Mouse (Mus musculus): ENCODE results near the gene Samd14. TPM values are rescaled to one million over a fixed set of nuclear protein-coding genes. Genes with fewer than 3 reads are reported as not detected.
A peak's percentile ranks its signal among the peaks of the same experiment; 100 is the strongest.

Gene Samd14
- polyA plus RNA-seq, 1 experiment, result 10.1 TPM

- TF ChIP-seq POLR2A (IDR thresholded peaks at IDR 0.05; ENCODE audit: control insufficient read depth, extremely low read depth, insufficient read depth, low read length, poor library complexity), result no peak
- TF ChIP-seq CTCF (IDR thresholded peaks at IDR 0.05; ENCODE audit: borderline replicate concordance, control insufficient read depth, extremely low read depth, insufficient read depth, low read length, poor library complexity), result no peak
- H3K27me3 ChIP-seq (ENCODE audit: control insufficient read depth, insufficient read depth, low read length), result peaks cover 15% of the 10 kb centered on the region; the same call in 1 of the 2 replicates
- no peaks in the 10 kb centered on the region for H3K36me3 ChIP-seq (ENCODE audit: control insufficient read depth, insufficient read depth, low read length)
- no peak overlapping the region for H3K27ac ChIP-seq (ENCODE audit: control insufficient read depth, insufficient read depth, low read length)
- H3K4me1 ChIP-seq (replicated peaks; ENCODE audit: control insufficient read depth, insufficient read depth, low read length), result peaks cover 12% of the 10 kb centered on the region
- no peak overlapping the region for H3K4me3 ChIP-seq (ENCODE audit: control insufficient read depth, insufficient read depth, low read length)
- WGBS, result 88% methylated on average over 4 of the region's 4 CpGs
- DNase-seq, result no peak
Measured at GRCm38 (mm10) chr11:95074694-95075093, 65.0 kb downstream of the Samd14 start.

DNA sequence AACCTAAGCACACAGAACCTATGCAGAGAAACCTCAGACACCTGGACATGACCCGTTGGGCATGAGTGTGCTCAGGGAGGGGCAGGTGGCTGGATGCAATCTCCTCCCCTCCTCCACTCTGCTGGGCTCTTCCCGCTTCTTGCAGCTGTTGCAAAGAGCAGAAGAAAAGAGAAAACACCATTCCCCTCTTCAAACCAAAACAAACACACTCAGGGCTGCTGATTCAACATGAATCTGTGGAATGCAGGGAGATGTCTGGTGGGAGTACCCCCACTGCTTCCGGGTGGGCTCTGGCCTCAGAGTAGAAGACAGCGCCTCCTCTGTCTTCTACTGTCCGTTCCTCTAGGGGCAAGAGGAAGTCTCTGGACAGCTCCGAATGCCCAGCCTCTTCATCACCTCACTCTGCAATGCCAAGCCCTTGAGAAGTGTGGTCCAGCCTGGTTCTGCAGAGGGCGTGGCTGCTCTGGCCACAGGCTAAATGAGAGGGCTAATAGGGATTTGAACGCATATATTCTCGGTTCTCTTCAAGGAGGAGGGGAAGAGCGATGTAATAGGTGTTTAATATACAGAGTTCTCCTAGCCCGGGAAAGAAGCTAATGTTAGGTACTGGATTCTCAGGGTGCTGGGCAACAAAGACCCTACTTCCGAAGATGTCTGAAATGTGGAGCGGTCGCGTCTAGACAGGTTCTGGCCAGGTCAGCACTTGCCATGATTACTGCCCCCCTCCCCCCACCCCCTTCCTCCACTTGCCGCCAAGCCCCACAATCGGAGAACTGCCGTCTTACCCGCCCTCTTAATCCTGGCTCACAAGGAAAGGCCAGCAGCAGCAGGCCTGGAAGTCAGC lies 65.7 kb downstream of the Samd14 start:
- Histone ChIP-seq H3K36me3 (ENCODE audit: control insufficient read depth, insufficient read depth, low read length) (no peaks in the 10 kb centered on the region), H3K4me1 (replicated peaks; ENCODE audit: control insufficient read depth, insufficient read depth, low read length) (peaks cover 12% of the 10 kb centered on the region), H3K27me3 (ENCODE audit: control insufficient read depth, insufficient read depth, low read length) (peaks cover 15% of the 10 kb centered on the region; the same call in 1 of the 2 replicates), H3K4me3 (ENCODE audit: control insufficient read depth, insufficient read depth, low read length) (peak overlapping the region; percentile 43), H3K27ac (ENCODE audit: control insufficient read depth, insufficient read depth, low read length) (no peak overlapping the region)
- WGBS, result 16% methylated on average over 19 of the region's 19 CpGs
- no peak for DNase-seq
- TF ChIP-seq POLR2A (IDR thresholded peaks at IDR 0.05; ENCODE audit: control insufficient read depth, extremely low read depth, insufficient read depth, low read length, poor library complexity) (no peak), CTCF (IDR thresholded peaks at IDR 0.05; ENCODE audit: borderline replicate concordance, control insufficient read depth, extremely low read depth, insufficient read depth, low read length, poor library complexity) (no peak)

Other genes with a start within 250 kb of the Samd14 start
- 0.32 and 0.42 TPM in 2 replicates for gene Tmem92, start 227.2 kb upstream of the Samd14 start, polyA plus RNA-seq (2012; rRNA removed)
- gene Col1a1, start 73.7 kb upstream of the Samd14 start, polyA plus RNA-seq (2012; rRNA removed), result 11.9 and 18.7 TPM in 2 replicates
- gene Hils1, start 42.3 kb upstream of the Samd14 start, polyA plus RNA-seq (2012; rRNA removed), result 0.12 TPM in 1 of 2 replicates, not detected in the other
- 6.3 and 59.1 TPM in 2 replicates for gene Sgca, start 33.6 kb upstream of the Samd14 start, polyA plus RNA-seq (2012; rRNA removed)
- 112 and 127 TPM in 2 replicates for gene Ppp1r9b, start 18.8 kb upstream of the Samd14 start, polyA plus RNA-seq (2012; rRNA removed)
- 47.7 and 55.0 TPM in 2 replicates for gene Pdk2, start 31.5 kb downstream of the Samd14 start, polyA plus RNA-seq (2012; rRNA removed)
- 17.0 and 17.1 TPM in 2 replicates for gene Itga3, start 66.9 kb downstream of the Samd14 start, polyA plus RNA-seq (2012; rRNA removed)
- 0.91 and 1.0 TPM in 2 replicates for gene Dlx3, start 110.2 kb downstream of the Samd14 start, polyA plus RNA-seq (2012; rRNA removed)
- 0.23 and 0.34 TPM in 2 replicates for gene Dlx4, start 136.4 kb downstream of the Samd14 start, polyA plus RNA-seq (2012; rRNA removed)

Measured in thymus, adult 2 months (tissue).